Mouse (Mus musculus) kidney, postnatal 0 days (tissue): Measurements from ENCODE around the gene Ptcd2. TPM values are rescaled to one million over a fixed set of nuclear protein-coding genes. Genes with fewer than 3 reads are reported as not detected.

ENCODE experiments used
- ATAC-seq: fragments of 200-750 bp; cut with Nextera tagmentation; replicated peaks from 2 replicates; pipeline ENCODE4 v1.8.0; 2017; ENCODE audit warnings: low read depth, moderate number of reproducible peaks, moderate TSS enrichment, moderate library complexity; ENCODE audit not compliant: low FRiP score
- DNase-seq: peaks from one replicate; pipeline ENCODE4 v3.0.0-alpha.2; 2016; ENCODE audit warnings: low spot score
- H3K27ac ChIP-seq: fragments of 300-500 bp; sonication (generic); 2 replicates; pipeline ENCODE4 v1.5.1; 2014; ENCODE audit warnings: mild to moderate bottlenecking
- H3K27me3 ChIP-seq: fragments of 300-500 bp; sonication (generic); 2 replicates; pipeline ENCODE4 v1.6.1; 2014; ENCODE audit warnings: low read length, mixed read lengths; ENCODE audit not compliant: insufficient read depth
- H3K36me3 ChIP-seq: fragments of 300-500 bp; sonication (generic); 2 replicates; pipeline ENCODE4 v1.6.1; 2014; ENCODE audit warnings: low read length, mixed read lengths; ENCODE audit not compliant: insufficient read depth
- H3K4me1 ChIP-seq: fragments of 300-500 bp; sonication (generic); replicated peaks from 2 replicates; pipeline ENCODE4 v1.6.1; 2014; ENCODE audit warnings: antibody characterized with exemption, low read length, mixed read lengths; ENCODE audit not compliant: insufficient read depth
- H3K4me2 ChIP-seq: fragments of 300-500 bp; sonication (generic); 2 replicates; pipeline ENCODE4 v1.6.1; 2014; ENCODE audit warnings: mild to moderate bottlenecking, low read length, moderate library complexity, mixed read lengths
- H3K4me3 ChIP-seq: fragments of 300-500 bp; sonication (generic); replicated peaks from 2 replicates; pipeline ENCODE4 v1.5.1; 2014; ENCODE audit warnings: low read depth, low read length
- H3K9ac ChIP-seq: fragments of 300-500 bp; sonication (generic); 2 replicates; pipeline ENCODE4 v1.6.1; 2014; ENCODE audit warnings: low read depth, low read length
- H3K9me3 ChIP-seq: fragments of 300-500 bp; sonication (generic); replicated peaks from 2 replicates; pipeline ENCODE4 v1.6.1; 2016; ENCODE audit warnings: low read length, inconsistent platforms, mixed read lengths
- CTCF ChIP-seq: IDR thresholded peaks from 2 replicates; pipeline ENCODE4 v1.5.1; 2016; ENCODE audit warnings: antibody characterized with exemption, low read depth, mild to moderate bottlenecking, moderate library complexity
- WGBS: fragments of 180-500 bp; shearing (Covaris S2); extraction: QIAGEN DNeasy Blood & Tissue Kit; methylation state at CpG from one replicate; pipeline ENCODE4 v1.1.7; 2014; 5-methylcytosine and 5-hydroxymethylcytosine counted together
- polyA plus RNA-seq: library from polyadenylated mRNA; unstranded; fragments of >200 nt; fragmentation: Nextera tagmentation; extraction: Ambion mirVana; gene quantifications from 2 replicates; pipeline ENCODE4 v1.2.1, GENCODE M21; 2015

The Ptcd2 gene
- polyA plus RNA-seq, result 52.5 and 54.0 TPM in 2 replicates

DNA sequence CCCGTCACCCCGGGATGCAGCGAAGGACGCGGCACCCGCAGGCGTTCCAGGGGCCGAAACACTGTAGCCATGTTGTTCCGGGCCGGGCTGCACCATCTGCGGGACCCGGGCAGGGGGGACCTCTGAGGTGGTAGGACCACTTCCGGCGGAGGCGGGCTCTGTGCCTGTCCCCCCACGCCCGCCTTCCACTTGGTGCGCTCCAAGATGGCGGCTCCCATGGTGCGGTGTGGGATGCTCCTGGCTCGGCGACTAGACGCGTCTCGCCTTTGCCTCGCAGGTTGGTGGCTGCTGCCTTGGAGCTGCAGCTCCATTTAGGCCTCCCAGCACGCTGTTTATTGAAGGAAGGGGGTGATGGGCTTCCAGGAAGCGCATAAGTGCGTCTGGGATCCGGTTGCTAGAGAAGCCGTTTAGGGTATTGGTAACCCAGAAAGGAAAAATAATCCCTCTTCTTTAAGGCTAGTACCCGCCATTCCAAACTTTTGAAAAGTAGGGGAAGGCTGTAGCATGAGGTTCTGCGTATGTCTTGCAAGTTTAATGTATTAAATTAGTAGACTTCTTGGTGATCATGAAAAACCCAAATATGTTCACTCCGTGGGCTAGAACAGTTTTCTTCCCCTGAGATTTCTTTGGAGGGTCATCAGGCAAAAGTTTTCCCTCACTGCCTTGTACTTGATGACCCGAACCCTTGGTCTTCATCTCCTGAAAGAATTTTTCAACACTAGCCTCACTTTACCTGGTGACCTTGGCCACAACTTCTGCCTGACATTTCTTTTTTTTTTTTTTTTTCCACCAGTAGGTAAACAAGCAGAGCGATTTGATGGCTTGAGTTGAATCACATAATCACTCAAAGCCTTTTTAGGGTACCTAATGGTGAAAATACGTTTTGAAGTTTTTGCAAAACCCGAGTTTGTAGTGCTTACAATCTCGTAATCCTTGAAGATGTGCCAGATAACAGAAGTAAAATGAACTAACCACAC, at the start of gene Ptcd2, which contains the start of gene Mrps27:
TSS of gene Ptcd2 (minus strand) at position 107 of the 977 bp plus-strand sequence.
TSS of gene Mrps27 (plus strand) at position 188 of the 977 bp plus-strand sequence.
- Histone ChIP-seq H3K4me2 (peak within 1 kb of the TSS; percentile 63), H3K4me3 (peak within 1 kb of the TSS; percentile 84), H3K27ac (peak within 1 kb of the TSS; percentile 84), H3K36me3 (peaks cover 25% of the 10 kb centered on the region), H3K9me3 (no peaks in the 10 kb centered on the region), H3K27me3 (no peaks in the 10 kb centered on the region), H3K4me1 (0 out of 2 replicates have a peak, but pooled peaks cover 6% of the 10 kb centered on the region), H3K9ac (peak within 1 kb of the TSS; percentile 82)
- DNase-seq (peak; percentile 97), ATAC-seq (peak; percentile 99)
- WGBS, result 2% methylated on average over 39 of the region's 39 CpGs
- TF ChIP-seq CTCF, result peak; percentile 14; the same call in 1 of the 2 replicates

DNA sequence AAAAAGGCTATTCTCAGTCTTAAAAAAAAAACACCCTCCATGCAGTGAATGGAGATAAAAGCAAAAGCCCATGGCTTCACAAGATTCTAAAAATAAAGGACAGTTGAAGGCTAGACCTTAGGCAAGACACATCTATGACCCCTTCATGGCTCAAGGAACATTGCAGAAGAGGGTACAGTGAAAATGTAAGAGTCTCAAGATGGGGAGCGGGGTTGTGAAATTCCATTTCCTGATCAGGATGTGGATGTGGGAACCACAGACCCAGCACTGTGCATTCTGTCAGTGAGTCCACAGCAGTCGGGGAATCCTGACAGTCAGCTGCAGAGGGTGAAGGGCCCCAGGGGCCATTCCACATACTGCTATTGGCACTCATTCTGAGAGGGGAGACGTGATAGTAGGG, 48.6 kb upstream of the Ptcd2 start:
- 75% methylated on average over 3 of the region's 3 CpGs for WGBS
- H3K27me3 ChIP-seq, result no peaks in the 10 kb centered on the region
- H3K36me3 ChIP-seq, result no peaks in the 10 kb centered on the region
- no peak overlapping the region for H3K4me2 ChIP-seq
- peaks cover 4% of the 10 kb centered on the region; the same call in 1 of the 2 replicates for H3K4me1 ChIP-seq
- DNase-seq (no peak), ATAC-seq (no peak)
- no peaks in the 10 kb centered on the region for H3K9me3 ChIP-seq
- no peak for TF ChIP-seq CTCF
- no peak overlapping the region for H3K4me3 ChIP-seq
- H3K9ac ChIP-seq, result no peak overlapping the region
- no peak overlapping the region for H3K27ac ChIP-seq

DNA sequence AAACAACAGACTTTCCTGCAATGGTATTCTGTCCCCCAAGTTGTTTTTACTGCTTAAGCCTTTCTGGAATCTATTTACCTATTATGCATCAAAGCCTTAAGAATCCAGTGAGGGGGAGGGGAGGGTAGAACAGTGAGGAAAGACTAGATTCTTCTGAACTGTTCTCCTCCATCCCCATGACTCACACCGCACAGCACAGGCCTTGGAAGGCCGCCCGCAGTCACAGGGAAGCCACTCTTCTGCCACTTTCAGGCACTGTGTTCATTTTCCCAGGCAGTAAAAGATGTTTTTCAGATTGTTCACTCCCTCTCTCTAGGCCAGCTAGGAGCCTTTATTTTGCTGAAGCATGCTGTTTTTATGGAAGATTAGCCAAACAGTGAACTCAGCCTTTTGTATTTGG, 46.9 kb upstream of the Ptcd2 start:
- no peaks in the 10 kb centered on the region for H3K9me3 ChIP-seq
- no peaks in the 10 kb centered on the region; the same call in 1 of the 2 replicates for H3K4me1 ChIP-seq
- no peak for TF ChIP-seq CTCF
- ATAC-seq (no peak), DNase-seq (no peak)
- no peaks in the 10 kb centered on the region for H3K36me3 ChIP-seq
- H3K27ac ChIP-seq, result no peak overlapping the region
- no peaks in the 10 kb centered on the region for H3K27me3 ChIP-seq
- no peak overlapping the region for H3K4me2 ChIP-seq
- 74% methylated on average over 3 of the region's 3 CpGs for WGBS
- no peak overlapping the region for H3K4me3 ChIP-seq
- no peak overlapping the region for H3K9ac ChIP-seq

DNA sequence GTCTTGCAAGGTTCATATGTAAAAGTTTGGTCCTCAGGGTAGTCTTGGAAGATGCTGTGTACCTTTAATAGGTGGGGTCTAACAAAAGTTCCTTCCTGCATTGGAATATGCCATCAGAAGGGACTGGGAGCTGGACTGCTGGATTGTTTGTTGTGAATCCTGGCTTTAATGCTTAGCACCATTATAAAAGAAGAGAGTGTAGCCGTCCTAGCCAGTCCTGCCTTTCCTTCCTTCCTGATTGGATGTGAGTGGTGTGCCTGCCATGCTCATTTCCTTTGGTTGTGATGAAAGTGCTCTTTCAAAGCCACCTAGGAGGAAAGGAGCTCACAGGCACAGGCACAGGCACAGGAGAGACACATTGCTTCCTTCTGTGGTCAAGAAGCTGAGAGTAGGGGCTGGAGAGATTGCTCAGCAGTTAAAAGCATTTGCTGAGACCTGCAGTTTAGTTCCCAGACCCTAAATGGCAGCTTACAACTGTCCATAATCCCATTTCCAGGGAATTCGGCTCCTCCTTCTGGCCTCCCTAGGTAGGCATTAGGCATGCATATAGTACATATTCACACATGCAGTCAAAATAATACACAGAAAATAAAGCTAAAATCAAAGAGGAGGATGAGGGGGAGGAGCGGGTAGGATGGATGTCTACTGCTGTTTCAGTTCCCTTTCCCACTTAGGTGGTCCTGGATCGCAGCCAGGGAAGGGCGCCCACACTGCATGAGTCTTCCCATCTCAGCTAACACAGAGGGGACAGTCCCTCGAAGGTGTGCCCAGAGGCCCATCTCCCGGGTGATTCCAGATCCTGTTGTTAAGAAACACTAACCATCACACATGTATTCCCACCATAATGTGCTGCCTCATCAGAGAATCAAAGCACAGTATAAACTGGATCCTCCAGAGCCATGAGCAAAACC, 43.7 kb upstream of the Ptcd2 start:
- no peak for TF ChIP-seq CTCF
- no peak for ATAC-seq
- Histone ChIP-seq H3K9me3 (no peaks in the 10 kb centered on the region), H3K36me3 (no peaks in the 10 kb centered on the region), H3K4me3 (no peak overlapping the region), H3K27ac (peak overlapping the region; percentile 2; the same call in 1 of the 2 replicates), H3K27me3 (no peaks in the 10 kb centered on the region), H3K9ac (no peak overlapping the region), H3K4me1 (no peaks in the 10 kb centered on the region), H3K4me2 (no peak overlapping the region)
- 66% methylated on average over 7 of the region's 7 CpGs for WGBS
- DNase-seq, result no peak

DNA sequence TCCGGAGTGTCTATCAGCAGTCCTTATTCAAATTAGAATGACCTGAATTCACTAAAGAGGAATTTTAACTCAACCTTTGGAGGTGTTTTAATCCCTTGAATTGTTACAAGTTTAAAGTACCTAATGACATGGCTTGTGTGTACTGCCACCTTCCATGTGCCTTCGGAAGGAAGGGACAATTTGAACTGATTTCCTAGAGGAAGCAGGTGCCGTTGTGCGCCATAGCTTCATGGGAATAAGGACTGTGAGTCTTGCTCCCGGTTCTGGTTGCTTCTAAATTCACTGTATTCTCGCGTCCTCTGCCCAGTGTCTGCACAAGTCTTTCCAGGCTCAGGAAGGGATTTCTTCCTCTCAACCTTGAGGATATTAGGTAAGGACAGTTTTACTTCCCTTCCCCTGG, 41.8 kb upstream of the Ptcd2 start:
- Histone ChIP-seq H3K27ac (no peak overlapping the region), H3K4me3 (no peak overlapping the region), H3K27me3 (no peaks in the 10 kb centered on the region), H3K4me1 (no peaks in the 10 kb centered on the region), H3K9ac (no peak overlapping the region), H3K9me3 (no peaks in the 10 kb centered on the region), H3K4me2 (no peak overlapping the region), H3K36me3 (0 out of 2 replicates have a peak, but pooled peaks cover 2% of the 10 kb centered on the region)
- no peak for TF ChIP-seq CTCF
- 89% methylated on average over 7 of the region's 7 CpGs for WGBS
- ATAC-seq (no peak), DNase-seq (no peak)

DNA sequence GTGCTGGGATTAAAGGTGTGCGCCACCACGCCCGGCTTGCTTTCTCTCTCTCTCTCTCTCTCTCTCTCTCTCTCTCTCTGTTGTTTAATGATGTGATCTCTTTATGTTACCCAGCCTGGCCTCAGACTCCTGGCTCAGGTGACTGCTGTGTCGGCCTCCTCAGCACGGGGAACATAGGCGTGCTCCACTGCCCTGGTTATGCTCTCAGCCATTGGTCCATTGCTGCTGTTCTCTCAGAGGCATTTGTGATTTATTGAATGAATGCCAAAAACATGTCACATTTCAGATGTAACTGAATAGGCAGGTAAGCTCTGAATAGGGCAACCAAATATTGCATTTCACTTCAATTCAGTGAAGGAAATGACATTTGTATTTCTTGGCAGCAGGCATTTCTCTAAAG, 41.4 kb upstream of the Ptcd2 start:
- Histone ChIP-seq H3K4me1 (no peaks in the 10 kb centered on the region), H3K9me3 (no peaks in the 10 kb centered on the region), H3K4me3 (no peak overlapping the region), H3K27me3 (no peaks in the 10 kb centered on the region), H3K4me2 (no peak overlapping the region), H3K27ac (no peak overlapping the region), H3K9ac (no peak overlapping the region), H3K36me3 (0 out of 2 replicates have a peak, but pooled peaks cover 3% of the 10 kb centered on the region)
- no peak for ATAC-seq
- 73% methylated on average over 6 of the region's 6 CpGs for WGBS
- no peak for TF ChIP-seq CTCF
- no peak for DNase-seq
